Mouse (Mus musculus): ENCODE data around the gene Ap1ar. TPM values are rescaled to one million over a fixed set of nuclear protein-coding genes. Genes with fewer than 3 reads are reported as not detected.

Ap1ar gene
- polyA plus RNA-seq, 1 experiment from 2014 or later = 57.8 TPM

DNA sequence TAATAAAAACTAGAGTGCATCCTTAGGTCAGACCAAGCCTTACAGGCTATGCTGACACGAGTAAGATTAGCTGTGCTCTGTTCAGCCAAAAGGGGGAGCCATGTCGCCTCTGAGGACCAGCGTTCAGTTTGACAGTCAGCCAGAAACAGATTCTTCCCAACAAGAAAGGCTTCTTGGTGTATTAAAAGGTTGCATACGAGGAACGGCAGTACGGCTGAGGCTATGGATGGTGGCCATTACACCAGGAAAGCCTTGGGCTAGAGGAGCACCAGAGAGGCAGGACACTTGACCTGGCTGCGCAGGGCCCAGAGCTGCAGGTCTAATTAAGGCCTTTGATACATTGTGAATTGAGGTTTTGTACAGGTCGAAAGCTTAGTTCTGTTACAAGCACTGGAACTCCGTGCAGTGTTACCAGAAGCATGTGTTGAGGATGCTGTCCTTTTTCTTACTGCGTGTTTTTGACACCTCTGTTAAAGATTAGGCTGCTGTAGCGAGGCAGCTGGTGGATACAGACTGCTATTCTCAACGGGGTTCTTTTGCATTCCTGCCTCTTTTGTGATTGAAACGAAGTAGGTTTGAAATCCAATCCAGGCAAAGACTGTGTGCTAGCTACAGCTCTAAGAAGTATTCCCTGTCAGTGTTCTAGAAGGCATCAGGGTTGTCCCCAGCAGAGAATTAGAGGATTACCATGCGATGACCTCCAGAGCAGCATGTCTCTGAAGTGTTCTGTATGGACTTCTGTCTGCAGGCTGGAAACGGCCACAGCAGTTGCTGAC, 16.3 kb upstream of the Ap1ar start:
- no peak overlapping the region; the same call in 1 of the 2 replicates for H3K4me3 ChIP-seq
- H3K36me3 ChIP-seq (replicated peaks) = no peaks in the 10 kb centered on the region
- peak; percentile 48 for DNase-seq (ENCODE audit: extremely low spot score, low spot score)
- no peak overlapping the region for H3K27ac ChIP-seq
- H3K27me3 ChIP-seq (ENCODE audit: poor library complexity, severe bottlenecking) = peaks cover 12% of the 10 kb centered on the region
- H3K9me3 ChIP-seq = no peaks in the 10 kb centered on the region
- H3K4me1 ChIP-seq = peaks cover 9% of the 10 kb centered on the region
- WGBS = 17% methylated on average over 15 of the region's 15 CpGs

DNA sequence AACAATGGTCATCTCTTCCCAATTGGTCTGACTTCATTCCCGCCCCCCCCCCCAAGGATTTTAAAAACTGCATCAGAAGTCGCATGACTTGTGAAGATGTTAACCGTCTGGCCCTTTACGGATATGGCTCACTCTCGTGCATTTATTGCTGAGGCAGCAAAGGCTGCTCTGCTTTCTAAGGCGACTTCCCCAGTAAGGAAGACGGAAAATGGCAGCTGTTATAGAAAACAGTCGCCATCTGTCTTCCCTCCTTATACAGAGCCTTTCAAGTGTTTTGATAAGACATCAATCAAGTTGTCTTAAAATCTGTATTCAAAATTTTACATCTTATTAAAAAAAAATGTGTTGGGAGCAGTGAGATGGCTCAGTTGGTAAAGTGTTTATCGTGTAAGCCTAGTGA, 15.4 kb upstream of the Ap1ar start:
- peaks cover 9% of the 10 kb centered on the region for H3K4me1 ChIP-seq
- DNase-seq (ENCODE audit: extremely low spot score, low spot score) = no peak
- no peaks in the 10 kb centered on the region for H3K9me3 ChIP-seq
- peaks cover 12% of the 10 kb centered on the region for H3K27me3 ChIP-seq (ENCODE audit: poor library complexity, severe bottlenecking)
- WGBS = 88% methylated on average over 9 of the region's 9 CpGs
- no peak overlapping the region for H3K27ac ChIP-seq
- no peaks in the 10 kb centered on the region for H3K36me3 ChIP-seq (replicated peaks)
- no peak overlapping the region for H3K4me3 ChIP-seq

DNA sequence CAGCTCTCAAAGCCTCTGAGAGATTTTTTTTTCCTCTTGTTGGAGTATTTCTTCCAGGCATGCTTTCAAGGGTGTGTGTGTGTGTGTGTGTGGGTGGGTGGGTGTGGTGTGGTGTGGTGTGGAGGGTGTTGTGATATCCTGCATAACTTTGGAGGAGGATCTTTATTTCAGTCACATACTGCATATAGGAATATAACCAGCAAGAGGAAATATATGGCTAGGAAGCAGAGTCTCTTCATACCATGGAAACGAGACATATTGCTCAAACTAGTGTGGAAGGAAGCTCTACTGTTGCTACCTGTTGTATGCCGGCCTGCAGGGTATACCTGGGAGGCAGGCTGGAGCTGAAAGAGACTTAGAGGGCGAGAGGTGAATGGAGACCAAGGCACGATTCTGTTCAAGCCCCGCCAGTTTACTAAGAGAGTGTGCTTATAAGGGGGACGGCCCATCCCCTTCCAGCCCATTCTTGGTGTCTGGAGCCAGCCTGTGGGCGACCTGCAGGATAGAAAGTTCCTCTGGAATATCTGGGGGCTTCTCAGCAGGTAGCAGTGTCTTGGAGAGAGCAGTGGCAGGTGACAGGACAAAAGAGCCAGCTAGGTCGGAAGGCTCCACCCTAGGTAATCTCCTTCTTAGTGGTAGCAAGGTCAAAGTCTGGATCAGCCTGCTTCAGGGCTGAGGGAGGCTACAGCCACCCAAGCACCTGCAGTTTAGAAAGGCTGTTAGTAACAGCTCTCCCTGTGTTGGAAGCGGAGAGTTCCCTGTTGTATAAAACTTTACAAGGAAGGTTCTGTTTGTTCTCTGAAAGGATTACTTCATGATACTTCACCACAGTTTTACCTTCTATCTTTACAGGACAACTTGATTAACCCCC, 13.7 kb upstream of the Ap1ar start:
- no peak overlapping the region for H3K27ac ChIP-seq
- H3K9me3 ChIP-seq = peaks cover 4% of the 10 kb centered on the region; the same call in 1 of the 2 replicates
- no peaks in the 10 kb centered on the region for H3K36me3 ChIP-seq (replicated peaks)
- DNase-seq (ENCODE audit: extremely low spot score, low spot score) = no peak
- 59% methylated on average over 9 of the region's 9 CpGs for WGBS
- peaks cover 9% of the 10 kb centered on the region for H3K4me1 ChIP-seq
- no peak overlapping the region for H3K4me3 ChIP-seq
- H3K27me3 ChIP-seq (ENCODE audit: poor library complexity, severe bottlenecking) = peaks cover 12% of the 10 kb centered on the region

DNA sequence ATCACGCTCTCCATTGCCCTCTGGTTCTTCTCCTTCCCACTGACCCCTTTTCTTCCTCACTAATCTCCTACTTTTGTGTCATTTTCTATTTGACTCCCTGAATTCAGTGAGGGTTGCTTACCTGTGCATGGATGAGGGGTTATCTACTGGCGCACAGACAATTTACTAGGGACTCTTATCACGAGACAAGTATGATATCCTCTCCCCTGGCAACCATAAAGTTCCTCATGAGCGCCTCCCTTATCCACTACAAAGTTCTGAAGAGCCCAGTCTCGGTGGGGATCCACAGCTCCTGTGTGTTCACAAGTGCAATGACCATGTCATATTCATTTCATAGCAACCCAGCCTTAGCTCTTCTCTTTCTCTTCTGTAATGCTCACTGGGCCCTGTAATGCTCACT, 12.6 kb upstream of the Ap1ar start:
- 81% methylated on average over 5 of the region's 5 CpGs for WGBS
- DNase-seq (ENCODE audit: extremely low spot score, low spot score) = no peak

DNA sequence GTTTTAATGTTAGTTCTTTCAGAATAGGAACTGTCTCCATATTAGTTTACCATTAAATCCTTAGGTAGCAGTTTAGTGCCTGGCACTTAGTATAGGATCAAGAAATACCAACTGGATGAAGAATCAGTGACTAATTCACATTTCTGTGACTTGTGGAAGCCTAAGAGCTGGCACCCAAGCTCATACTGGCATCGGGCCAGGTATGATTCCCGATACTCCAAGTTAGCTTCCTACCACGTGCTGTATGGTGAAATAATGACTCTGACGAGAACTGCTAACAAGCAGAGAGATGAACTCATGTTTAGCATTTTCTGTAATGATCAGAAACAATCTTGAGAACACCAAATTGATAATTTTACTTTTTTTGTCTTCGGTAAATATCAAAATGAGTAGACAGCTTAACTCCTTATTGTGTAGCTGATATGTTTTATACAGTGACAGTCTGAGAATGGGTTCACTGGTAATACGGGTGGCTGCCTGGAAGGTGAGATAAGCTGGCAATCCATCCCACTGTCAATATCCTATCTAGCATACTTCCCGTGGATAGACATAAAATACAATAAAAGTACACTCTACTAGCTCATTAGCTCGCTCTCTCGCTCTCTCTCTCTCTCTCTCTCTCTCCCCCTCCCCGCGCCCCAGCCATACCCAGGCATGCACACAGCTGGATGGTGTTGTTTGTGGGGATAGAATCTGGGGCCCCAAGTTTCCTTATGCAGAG, 10.9 kb upstream of the Ap1ar start:
- no peaks in the 10 kb centered on the region for H3K36me3 ChIP-seq (replicated peaks)
- H3K27me3 ChIP-seq (ENCODE audit: poor library complexity, severe bottlenecking) = peaks cover 5% of the 10 kb centered on the region; the same call in 1 of the 2 replicates
- H3K27ac ChIP-seq = no peak overlapping the region
- H3K9me3 ChIP-seq = peaks cover 7% of the 10 kb centered on the region; the same call in 1 of the 2 replicates
- DNase-seq (ENCODE audit: extremely low spot score, low spot score) = no peak
- H3K4me1 ChIP-seq = peaks cover 9% of the 10 kb centered on the region; the same call in 1 of the 2 replicates
- no peak overlapping the region for H3K4me3 ChIP-seq
- WGBS = 90% methylated on average over 11 of the region's 11 CpGs

More for the DNA sequence above, 12.6 kb upstream of the Ap1ar start:
- Histone ChIP-seq H3K36me3 (replicated peaks) (no peaks in the 10 kb centered on the region), H3K4me1 (peaks cover 13% of the 10 kb centered on the region), H3K9me3 (peaks cover 7% of the 10 kb centered on the region; the same call in 1 of the 2 replicates), H3K27ac (no peak overlapping the region), H3K4me3 (no peak overlapping the region), H3K27me3 (ENCODE audit: poor library complexity, severe bottlenecking) (peaks cover 12% of the 10 kb centered on the region)

DNA sequence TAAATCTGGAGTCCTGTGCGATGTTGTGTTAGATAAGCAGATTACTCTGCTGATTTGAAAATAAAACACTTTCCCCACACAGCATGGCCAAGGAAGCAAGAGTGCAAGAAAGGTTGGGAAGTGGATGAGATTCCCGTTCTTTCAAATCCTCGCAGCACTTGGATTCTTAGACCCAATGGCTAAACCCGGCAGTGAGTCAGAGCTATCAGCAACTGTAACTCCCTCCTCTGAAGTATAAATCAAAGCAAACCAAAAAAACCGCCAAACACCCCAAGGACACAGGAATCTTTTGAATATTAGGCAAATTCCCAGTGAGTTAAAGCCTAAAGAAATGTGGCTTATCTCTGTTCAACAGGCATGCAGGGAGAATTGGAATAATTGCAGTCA, 6.6 kb upstream of the Ap1ar start:
- Histone ChIP-seq H3K9me3 (peaks cover 7% of the 10 kb centered on the region; the same call in 1 of the 2 replicates), H3K27me3 (ENCODE audit: poor library complexity, severe bottlenecking) (peaks cover 4% of the 10 kb centered on the region; the same call in 1 of the 2 replicates), H3K4me3 (no peak overlapping the region), H3K36me3 (replicated peaks) (no peaks in the 10 kb centered on the region), H3K27ac (no peak overlapping the region), H3K4me1 (peaks cover 9% of the 10 kb centered on the region; the same call in 1 of the 2 replicates)
- WGBS = 84% methylated on average over 5 of the region's 5 CpGs
- no peak for DNase-seq (ENCODE audit: extremely low spot score, low spot score)

DNA sequence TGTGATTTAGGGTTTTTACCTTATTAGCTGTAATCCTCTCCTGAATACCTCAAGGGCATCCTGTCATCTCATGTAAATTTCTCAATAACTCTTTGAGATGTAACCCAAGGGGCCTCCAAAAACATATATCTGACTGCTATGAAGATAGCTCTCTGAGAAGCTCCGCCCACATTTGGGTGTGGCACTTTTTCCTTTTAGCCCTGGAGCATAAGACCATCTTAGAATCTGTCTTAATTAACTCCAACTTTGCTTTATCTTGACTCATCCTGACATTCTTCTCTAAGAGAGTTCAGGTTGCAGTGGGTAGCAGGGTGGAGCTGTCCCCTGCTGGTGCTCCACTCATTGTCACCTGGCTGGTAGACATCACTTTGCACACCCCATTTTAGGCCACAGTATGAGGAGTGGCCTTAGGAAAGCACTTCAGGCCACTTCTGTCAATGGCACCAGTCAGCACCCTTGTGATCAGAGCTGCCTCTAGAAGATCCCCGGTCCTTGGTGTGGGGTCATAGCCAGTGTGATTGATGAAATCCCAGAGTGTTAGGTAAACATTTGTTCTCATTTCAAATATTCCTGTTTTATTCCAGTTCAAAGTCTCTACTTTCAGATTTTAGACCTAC, 6.1 kb upstream of the Ap1ar start:
- Histone ChIP-seq H3K9me3 (peaks cover 7% of the 10 kb centered on the region; the same call in 1 of the 2 replicates), H3K4me1 (peaks cover 14% of the 10 kb centered on the region), H3K36me3 (replicated peaks) (no peaks in the 10 kb centered on the region), H3K27me3 (ENCODE audit: poor library complexity, severe bottlenecking) (peaks cover 4% of the 10 kb centered on the region; the same call in 1 of the 2 replicates), H3K4me3 (no peak overlapping the region), H3K27ac (no peak overlapping the region)
- WGBS = 84% methylated on average over 2 of the region's 2 CpGs
- no peak for DNase-seq (ENCODE audit: extremely low spot score, low spot score)

DNA sequence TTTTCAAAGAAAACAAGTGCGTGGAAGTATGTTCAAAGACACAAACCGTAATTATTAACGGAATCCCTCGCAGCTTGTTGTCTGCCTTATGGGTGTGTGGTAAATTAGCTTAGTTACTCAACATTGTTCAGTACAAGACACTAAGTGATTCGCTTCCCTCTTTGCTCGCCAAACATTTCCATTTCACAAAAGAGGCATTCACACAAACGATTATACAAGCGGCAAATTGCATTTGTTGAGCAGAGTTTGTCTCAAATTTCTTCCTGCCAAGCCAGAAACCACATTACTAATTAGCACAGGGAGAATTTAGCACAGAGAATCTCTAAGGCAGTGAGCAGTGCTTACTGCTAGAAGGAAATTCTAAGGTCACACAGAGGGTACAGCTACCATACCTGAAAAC, 4.6 kb upstream of the Ap1ar start:
- Histone ChIP-seq H3K9me3 (peaks cover 7% of the 10 kb centered on the region; the same call in 1 of the 2 replicates), H3K27ac (no peak overlapping the region), H3K27me3 (ENCODE audit: poor library complexity, severe bottlenecking) (peaks cover 4% of the 10 kb centered on the region; the same call in 1 of the 2 replicates), H3K4me3 (no peak overlapping the region), H3K36me3 (replicated peaks) (no peaks in the 10 kb centered on the region), H3K4me1 (peaks cover 22% of the 10 kb centered on the region)
- no peak for DNase-seq (ENCODE audit: extremely low spot score, low spot score)
- WGBS = 88% methylated on average over 8 of the region's 8 CpGs

DNA sequence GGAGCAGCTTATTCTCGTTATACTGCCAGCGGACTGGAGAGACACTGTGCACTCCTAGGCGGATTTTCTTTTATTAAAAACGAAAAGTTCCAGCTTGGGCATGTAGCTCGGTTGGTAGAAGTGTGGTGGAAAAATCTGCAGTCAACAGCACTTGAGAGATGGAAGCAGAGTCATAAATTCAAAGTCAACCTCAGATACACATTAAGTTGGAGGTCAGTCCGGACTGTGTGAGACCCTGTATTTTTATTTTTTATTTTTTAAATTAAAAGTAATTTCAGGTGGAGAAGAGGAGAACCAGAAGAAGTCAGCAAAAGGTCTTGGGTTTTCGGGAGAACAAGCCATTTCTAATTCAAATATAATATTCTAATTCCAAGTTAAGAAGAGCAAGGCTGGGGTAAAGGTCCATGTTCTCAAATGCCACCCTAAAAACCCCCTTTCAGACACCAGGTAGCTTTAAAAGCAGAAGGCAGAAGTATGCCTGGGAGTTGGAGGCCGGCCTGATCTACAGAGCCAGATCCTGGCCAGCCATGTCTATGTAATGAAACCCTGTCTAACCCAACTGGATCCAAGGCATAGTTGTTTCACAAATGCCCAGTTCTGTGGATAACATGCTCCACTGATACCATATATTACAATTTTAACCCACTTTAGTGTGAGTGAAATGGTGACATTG, 785 bp upstream of the Ap1ar start:
- no peak for DNase-seq (ENCODE audit: extremely low spot score, low spot score)
- WGBS = 34% methylated on average over 8 of the region's 8 CpGs
- peaks cover 4% of the 10 kb centered on the region; the same call in 1 of the 2 replicates for H3K27me3 ChIP-seq (ENCODE audit: poor library complexity, severe bottlenecking)
- no peaks in the 10 kb centered on the region for H3K9me3 ChIP-seq
- H3K27ac ChIP-seq = peak overlapping the region; percentile 95
- H3K4me1 ChIP-seq = peaks cover 31% of the 10 kb centered on the region
- H3K36me3 ChIP-seq (replicated peaks) = peaks cover 7% of the 10 kb centered on the region
- peak overlapping the region; percentile 88 for H3K4me3 ChIP-seq

DNA sequence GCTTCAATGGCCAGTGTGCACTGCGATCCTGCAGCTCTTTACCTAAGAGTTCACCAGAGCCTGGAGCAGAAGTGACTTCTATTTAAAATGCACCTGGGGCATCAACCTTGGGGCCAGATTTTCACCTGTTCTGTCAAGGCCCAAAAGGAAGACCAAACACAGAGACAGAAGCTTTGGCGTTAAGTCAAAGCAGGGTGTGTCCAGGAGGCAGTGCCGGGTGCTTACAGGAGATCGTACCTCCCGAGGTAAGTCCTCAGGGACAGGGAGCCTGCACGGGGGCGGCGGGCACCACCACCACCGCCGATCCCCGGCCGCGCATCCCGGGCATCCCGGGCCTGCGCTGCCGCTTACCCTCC, 547 bp downstream of the Ap1ar start:
- 1% methylated on average over 17 of the region's 17 CpGs for WGBS

DNA sequence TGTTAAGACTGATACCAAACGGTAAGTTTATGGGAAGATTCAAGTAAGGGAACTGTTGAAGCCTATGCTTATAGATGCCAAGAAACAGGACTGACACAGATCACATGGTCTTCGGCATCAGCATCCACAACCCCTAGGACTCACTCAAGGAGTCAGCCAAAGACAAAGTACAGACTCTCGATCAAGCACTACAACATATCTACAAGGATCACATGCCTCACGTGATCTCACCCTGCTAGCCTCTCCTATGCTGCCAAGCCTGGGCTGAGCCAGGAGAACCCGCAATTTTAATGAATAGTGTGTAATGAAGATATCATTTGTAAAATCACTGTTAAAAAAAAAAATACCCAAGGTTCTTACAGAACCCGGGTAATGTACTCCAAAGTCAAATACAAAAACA, 1.7 kb downstream of the Ap1ar start:
- Histone ChIP-seq H3K4me1 (peaks cover 31% of the 10 kb centered on the region), H3K4me3 (peak overlapping the region; percentile 88; the same call in 1 of the 2 replicates), H3K36me3 (replicated peaks) (peaks cover 22% of the 10 kb centered on the region), H3K27ac (no peak overlapping the region), H3K27me3 (ENCODE audit: poor library complexity, severe bottlenecking) (no peaks in the 10 kb centered on the region), H3K9me3 (no peaks in the 10 kb centered on the region)
- WGBS = 90% methylated on average over 6 of the region's 6 CpGs
- DNase-seq (ENCODE audit: extremely low spot score, low spot score) = no peak

More for the DNA sequence above, 547 bp downstream of the Ap1ar start:
- peaks cover 15% of the 10 kb centered on the region for H3K36me3 ChIP-seq (replicated peaks)
- peak overlapping the region; percentile 95 for H3K27ac ChIP-seq
- H3K4me3 ChIP-seq = peak overlapping the region; percentile 88
- peaks cover 31% of the 10 kb centered on the region for H3K4me1 ChIP-seq
- peak; percentile 25 for DNase-seq (ENCODE audit: extremely low spot score, low spot score)
- H3K9me3 ChIP-seq = no peaks in the 10 kb centered on the region
- no peaks in the 10 kb centered on the region for H3K27me3 ChIP-seq (ENCODE audit: poor library complexity, severe bottlenecking)

Measured in forebrain, embryonic 10.5 days (tissue).